Mouse (Mus musculus) heart, postnatal 0 days (tissue): ENCODE measurements around the gene Neurod2.

Experiments used
- CTCF ChIP-seq: IDR thresholded peaks from 2 replicates; pipeline ENCODE4 v1.5.1; 2016; ENCODE audit warnings: antibody characterized with exemption, control low read depth, low read depth
- EP300 ChIP-seq: IDR thresholded peaks from 2 replicates; pipeline ENCODE4 v1.6.1; 2016; ENCODE audit warnings: antibody characterized with exemption, low read depth

GRCm38 (mm10) chr11:98377787-98378186 lies 48.3 kb upstream of the Neurod2 start:
- no peak for TF ChIP-seq CTCF
- TF ChIP-seq EP300: no peak
